Mouse (Mus musculus) kidney, adult 9 months (tissue): Measurements from ENCODE around the gene Tbc1d14.

Experiments used
- DNase-seq: peaks from one replicate; pipeline ENCODE4 v3.0.0; 2022

Gene Tbc1d14

GRCm38 (mm10) chr5:36575745-36576144 lies 17.3 kb downstream of the Tbc1d14 start:
- peak; percentile 54 for DNase-seq

- DNase-seq: peak; percentile 95
These were observed 17.8 kb downstream of the Tbc1d14 start for GRCm38 (mm10) chr5:36575227-36575626.

GRCm38 (mm10) chr5:36574147-36574870 lies 18.8 kb downstream of the Tbc1d14 start:
- peak; percentile 75 for DNase-seq

- DNase-seq: no peak
These were observed 19.7 kb downstream of the Tbc1d14 start for GRCm38 (mm10) chr5:36573354-36573753.

GRCm38 (mm10) chr5:36571371-36571770 lies 21.7 kb downstream of the Tbc1d14 start:
- no peak for DNase-seq

- peak; percentile 85 for DNase-seq
These were observed 22.4 kb downstream of the Tbc1d14 start for GRCm38 (mm10) chr5:36570546-36571245.

GRCm38 (mm10) chr5:36570098-36570497 lies 23.0 kb downstream of the Tbc1d14 start:
- no peak for DNase-seq

- peak; percentile 94 for DNase-seq
These were observed 25.0 kb downstream of the Tbc1d14 start for GRCm38 (mm10) chr5:36568118-36568517.

- no peak for DNase-seq
These were observed 25.4 kb downstream of the Tbc1d14 start for GRCm38 (mm10) chr5:36567627-36568026.

- no peak for DNase-seq
These were observed 28.5 kb downstream of the Tbc1d14 start for GRCm38 (mm10) chr5:36564530-36564929.

- DNase-seq: no peak
These were observed 29.3 kb downstream of the Tbc1d14 start for GRCm38 (mm10) chr5:36563741-36564140.

- no peak for DNase-seq
These were observed 30.2 kb downstream of the Tbc1d14 start for GRCm38 (mm10) chr5:36562791-36563445.

- DNase-seq: peak; percentile 92
These were observed 31.6 kb downstream of the Tbc1d14 start for GRCm38 (mm10) chr5:36561509-36561908.

- no peak for DNase-seq
These were observed 32.6 kb downstream of the Tbc1d14 start for GRCm38 (mm10) chr5:36560490-36560889.

- DNase-seq: no peak
These were observed 33.4 kb downstream of the Tbc1d14 start for GRCm38 (mm10) chr5:36559510-36560235.

GRCm38 (mm10) chr5:36559106-36559505 lies 34.0 kb downstream of the Tbc1d14 start:
- no peak for DNase-seq

- no peak for DNase-seq
These were observed 34.5 kb downstream of the Tbc1d14 start for GRCm38 (mm10) chr5:36558526-36558925.

GRCm38 (mm10) chr5:36557584-36558308 lies 35.3 kb downstream of the Tbc1d14 start:
- DNase-seq: peak; percentile 91

GRCm38 (mm10) chr5:36556906-36557305 lies 36.2 kb downstream of the Tbc1d14 start:
- no peak for DNase-seq

GRCm38 (mm10) chr5:36556289-36556688 lies 36.8 kb downstream of the Tbc1d14 start:
- peak; percentile 76 for DNase-seq

- DNase-seq: no peak
These were observed 38.6 kb downstream of the Tbc1d14 start for GRCm38 (mm10) chr5:36554496-36554895.

- no peak for DNase-seq
These were observed 39.2 kb downstream of the Tbc1d14 start for GRCm38 (mm10) chr5:36553886-36554285.
